Mouse (Mus musculus) gonadal fat pad, adult 2 months (tissue): ENCODE measurements at regions not wholly inside any gene's neighbourhood (a gene's known extent, or its start where the extent isn't known, plus 50 kb on each side); places are given as distances from the start of the nearest gene placed in this dataset.

ENCODE experiments used
- DNase-seq: peaks from one replicate; pipeline ENCODE4 v3.0.0-alpha.2; 2012; ENCODE audit warnings: low read depth

- no peak for DNase-seq
These were observed 52.1 kb upstream of the Foxq1 start for GRCm38 (mm10) chr13:31503832-31504231.

GRCm38 (mm10) chr13:31504316-31504715 is 51.6 kb upstream of the Foxq1 start:
- no peak for DNase-seq

DNA sequence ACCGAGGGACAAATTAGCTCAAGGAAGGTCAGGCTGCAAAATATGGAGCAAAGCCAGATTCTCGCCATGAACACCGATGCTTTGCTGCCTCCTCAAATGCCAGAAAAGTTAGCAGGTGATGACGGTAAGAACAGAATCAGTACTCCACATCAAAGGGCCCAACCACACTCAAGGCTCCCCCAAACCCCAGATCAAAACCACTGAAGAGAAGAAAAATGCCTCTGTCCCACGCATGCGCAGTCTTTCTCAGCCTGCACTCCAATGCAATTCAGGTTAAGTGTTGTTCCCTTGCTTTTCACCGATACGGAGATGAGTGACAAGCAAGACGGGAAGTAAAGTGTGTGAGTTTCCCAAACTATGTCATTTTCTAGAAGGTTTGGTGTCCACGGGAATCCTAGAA is 50.5 kb upstream of the Foxq1 start:
- no peak for DNase-seq
